Mouse (Mus musculus): Measurements from ENCODE around the gene Lce1b. TPM values are rescaled to one million over a fixed set of nuclear protein-coding genes. Genes with fewer than 3 reads are reported as not detected.

The Lce1b gene
- total and polyA plus RNA-seq, 3 experiments, result not detected

GRCm38 (mm10) chr3:92607392-92607791, 49.3 kb downstream of the Lce1b start, which contains the start of gene 2210017I01Rik:
Gene 2210017I01Rik (minus strand): TSS chr3:92607492.
- Histone ChIP-seq H3K4me3 (ENCODE audit: low read depth, low read length) (no peak within 1 kb of the TSS), H3K36me3 (replicated peaks) (no peaks in the 10 kb centered on the region), H3K9me3 (replicated peaks) (no peaks in the 10 kb centered on the region), H3K27me3 (ENCODE audit: insufficient read depth, low read length) (no peaks in the 10 kb centered on the region), H3K4me1 (ENCODE audit: insufficient read depth, low read depth, low read length) (no peaks in the 10 kb centered on the region)
- no peak for DNase-seq (ENCODE audit: low spot score)
- TF ChIP-seq GATA1 (IDR thresholded peaks at IDR 0.05; ENCODE audit: borderline replicate concordance, low read length) (no peak), CTCF (IDR thresholded peaks at IDR 0.05; ENCODE audit: low read depth, low read length) (no peak), GATA2 (IDR thresholded peaks at IDR 0.05; ENCODE audit: borderline replicate concordance, low read depth, low read length) (no peak), TAL1 (conservative IDR thresholded peaks at IDR 0.05; ENCODE audit: low read depth, low read length) (no peak), POLR2AphosphoS5 (IDR thresholded peaks at IDR 0.05; ENCODE audit: insufficient replicate concordance, low read depth, low read length) (no peak)
- no peak for ATAC-seq (ENCODE audit: extremely low read depth, insufficient number of reproducible peaks, low FRiP score, poor library complexity, severe bottlenecking)

Other genes with a start within 250 kb of the Lce1b start
Only the 20 nearest of the 28 such genes appear.
- gene Sprr1a, start 171.0 kb downstream of the Lce1b start, total RNA-seq (2014; fragmentation: Nextera tagmentation), result not detected in 2 replicates
- 0.23 TPM in 1 of 2 replicates, not detected in the other for gene Sprr1a, start 171.0 kb downstream of the Lce1b start, total RNA-seq (2017)
- gene Sprr1a, start 171.0 kb downstream of the Lce1b start, polyA plus RNA-seq (2012), result not detected in 2 replicates
- gene Sprr4, start 156.4 kb downstream of the Lce1b start, total RNA-seq (2014; fragmentation: Nextera tagmentation), result not detected in 2 replicates
- not detected in 2 replicates for gene Sprr4, start 156.4 kb downstream of the Lce1b start, total RNA-seq (2017)
- gene Sprr4, start 156.4 kb downstream of the Lce1b start, polyA plus RNA-seq (2012), result not detected in 2 replicates
- not detected in 2 replicates for gene 2310046K23Rik, start 122.4 kb downstream of the Lce1b start, total RNA-seq (2014; fragmentation: Nextera tagmentation)
- not detected in 2 replicates for gene 2310046K23Rik, start 122.4 kb downstream of the Lce1b start, total RNA-seq (2017)
- gene 2310046K23Rik, start 122.4 kb downstream of the Lce1b start, polyA plus RNA-seq (2012), result not detected in 2 replicates
- gene Ivl, start 83.2 kb downstream of the Lce1b start, total RNA-seq (2014; fragmentation: Nextera tagmentation), result not detected in 2 replicates
- gene Ivl, start 83.2 kb downstream of the Lce1b start, total RNA-seq (2017), result 0.11 TPM in 1 of 2 replicates, not detected in the other
- gene Ivl, start 83.2 kb downstream of the Lce1b start, polyA plus RNA-seq (2012), result not detected in 2 replicates
- gene Smcp, start 67.9 kb downstream of the Lce1b start, total RNA-seq (2014; fragmentation: Nextera tagmentation), result not detected in 2 replicates
- not detected in 2 replicates for gene Smcp, start 67.9 kb downstream of the Lce1b start, total RNA-seq (2017)
- gene Smcp, start 67.9 kb downstream of the Lce1b start, polyA plus RNA-seq (2012), result not detected in 2 replicates
- not detected in 2 replicates for gene 2210017I01Rik, start 49.4 kb downstream of the Lce1b start, total RNA-seq (2014; fragmentation: Nextera tagmentation)
- not detected in 2 replicates for gene 2210017I01Rik, start 49.4 kb downstream of the Lce1b start, total RNA-seq (2017)
- gene 2210017I01Rik, start 49.4 kb downstream of the Lce1b start, polyA plus RNA-seq (2012), result not detected in 2 replicates
- gene Lce6a, start 35.3 kb downstream of the Lce1b start, total RNA-seq (2014; fragmentation: Nextera tagmentation), result not detected in 2 replicates
- gene Lce6a, start 35.3 kb downstream of the Lce1b start, total RNA-seq (2017), result not detected in 2 replicates
- gene Lce6a, start 35.3 kb downstream of the Lce1b start, polyA plus RNA-seq (2012), result not detected in 2 replicates
- not detected in 2 replicates for gene Lce1a1, start 8.6 kb downstream of the Lce1b start, total RNA-seq (2014; fragmentation: Nextera tagmentation)
- gene Lce1a1, start 8.6 kb downstream of the Lce1b start, total RNA-seq (2017), result 0.29 TPM in 1 of 2 replicates, not detected in the other
- gene Lce1a1, start 8.6 kb downstream of the Lce1b start, polyA plus RNA-seq (2012), result not detected in 2 replicates
- gene Lce1a2, start 13.4 kb upstream of the Lce1b start, total RNA-seq (2014; fragmentation: Nextera tagmentation), result not detected in 2 replicates
- not detected in 2 replicates for gene Lce1a2, start 13.4 kb upstream of the Lce1b start, total RNA-seq (2017)
- not detected in 2 replicates for gene Lce1a2, start 13.4 kb upstream of the Lce1b start, polyA plus RNA-seq (2012)
- not detected in 2 replicates for gene Lce1c, start 22.3 kb upstream of the Lce1b start, total RNA-seq (2014; fragmentation: Nextera tagmentation)
- gene Lce1c, start 22.3 kb upstream of the Lce1b start, total RNA-seq (2017), result not detected in 2 replicates
- not detected in 2 replicates for gene Lce1c, start 22.3 kb upstream of the Lce1b start, polyA plus RNA-seq (2012)
- not detected in 2 replicates for gene Lce1d, start 30.3 kb upstream of the Lce1b start, total RNA-seq (2014; fragmentation: Nextera tagmentation)
- gene Lce1d, start 30.3 kb upstream of the Lce1b start, total RNA-seq (2017), result not detected in 2 replicates
- gene Lce1d, start 30.3 kb upstream of the Lce1b start, polyA plus RNA-seq (2012), result not detected in 2 replicates
- gene Lce1e, start 52.1 kb upstream of the Lce1b start, total RNA-seq (2014; fragmentation: Nextera tagmentation), result not detected in 2 replicates
- gene Lce1e, start 52.1 kb upstream of the Lce1b start, total RNA-seq (2017), result not detected in 2 replicates
- gene Lce1e, start 52.1 kb upstream of the Lce1b start, polyA plus RNA-seq (2012), result not detected in 2 replicates
- gene Lce1f, start 63.4 kb upstream of the Lce1b start, total RNA-seq (2014; fragmentation: Nextera tagmentation), result not detected in 2 replicates
- gene Lce1f, start 63.4 kb upstream of the Lce1b start, total RNA-seq (2017), result not detected in 2 replicates
- gene Lce1f, start 63.4 kb upstream of the Lce1b start, polyA plus RNA-seq (2012), result not detected in 2 replicates
- not detected in 2 replicates for gene Gm38119, start 82.2 kb upstream of the Lce1b start, total RNA-seq (2014; fragmentation: Nextera tagmentation)
- gene Gm38119, start 82.2 kb upstream of the Lce1b start, total RNA-seq (2017), result not detected in 2 replicates
- gene Gm38119, start 82.2 kb upstream of the Lce1b start, polyA plus RNA-seq (2012), result not detected in 2 replicates
- not detected in 2 replicates for gene Lce1g, start 95.4 kb upstream of the Lce1b start, total RNA-seq (2014; fragmentation: Nextera tagmentation)
- gene Lce1g, start 95.4 kb upstream of the Lce1b start, total RNA-seq (2017), result not detected in 2 replicates
- not detected in 2 replicates for gene Lce1g, start 95.4 kb upstream of the Lce1b start, polyA plus RNA-seq (2012)
- not detected in 2 replicates for gene Lce1h, start 108.1 kb upstream of the Lce1b start, total RNA-seq (2014; fragmentation: Nextera tagmentation)
- gene Lce1h, start 108.1 kb upstream of the Lce1b start, total RNA-seq (2017), result not detected in 2 replicates
- gene Lce1h, start 108.1 kb upstream of the Lce1b start, polyA plus RNA-seq (2012), result not detected in 2 replicates
- gene Lce1i, start 122.0 kb upstream of the Lce1b start, total RNA-seq (2014; fragmentation: Nextera tagmentation), result not detected in 2 replicates
- gene Lce1i, start 122.0 kb upstream of the Lce1b start, total RNA-seq (2017), result not detected in 2 replicates
- gene Lce1i, start 122.0 kb upstream of the Lce1b start, polyA plus RNA-seq (2012), result not detected in 2 replicates
- not detected in 2 replicates for gene Lce1j, start 133.6 kb upstream of the Lce1b start, total RNA-seq (2014; fragmentation: Nextera tagmentation)
- not detected in 2 replicates for gene Lce1j, start 133.6 kb upstream of the Lce1b start, total RNA-seq (2017)
- gene Lce1j, start 133.6 kb upstream of the Lce1b start, polyA plus RNA-seq (2012), result not detected in 2 replicates
- not detected in 2 replicates for gene Lce1k, start 151.0 kb upstream of the Lce1b start, total RNA-seq (2014; fragmentation: Nextera tagmentation)
- not detected in 2 replicates for gene Lce1k, start 151.0 kb upstream of the Lce1b start, total RNA-seq (2017)
- gene Lce1k, start 151.0 kb upstream of the Lce1b start, polyA plus RNA-seq (2012), result not detected in 2 replicates
- not detected in 2 replicates for gene Kprp, start 170.3 kb upstream of the Lce1b start, total RNA-seq (2014; fragmentation: Nextera tagmentation)
- gene Kprp, start 170.3 kb upstream of the Lce1b start, total RNA-seq (2017), result 0.05 and 0.06 TPM in 2 replicates
- not detected in 2 replicates for gene Kprp, start 170.3 kb upstream of the Lce1b start, polyA plus RNA-seq (2012)

Measured in G1E (cell line).